Mouse (Mus musculus): ENCODE data around the gene Tmod3. TPM values are rescaled to one million over a fixed set of nuclear protein-coding genes. Genes with fewer than 3 reads are reported as not detected.
"Not testable (repeated sequence)": the region's sequence is repeated elsewhere in the genome, so short reads cannot be mapped to it uniquely, and the experiment has no call there.

Gene Tmod3
- polyA plus RNA-seq, 2 experiments: 48.8 to 120 TPM

DNA sequence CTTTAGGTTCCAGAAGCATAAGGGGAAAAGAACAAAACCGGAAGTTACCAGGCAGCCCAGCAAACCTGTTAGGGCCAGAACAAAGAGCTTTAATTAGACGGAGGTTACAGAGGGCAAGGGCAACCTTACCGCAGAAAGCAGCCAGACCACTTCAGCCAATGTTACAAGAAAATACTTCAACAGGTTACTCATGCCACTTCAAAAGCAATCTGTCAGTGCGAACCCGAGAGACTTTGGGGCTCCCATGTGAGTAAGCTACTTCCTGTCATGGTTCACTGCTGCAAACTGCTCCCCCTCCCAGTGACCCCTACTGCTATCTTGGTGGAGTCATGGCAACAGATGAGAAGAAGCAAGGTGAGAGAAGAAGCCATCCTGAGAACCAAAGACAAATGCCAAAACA is 18.0 kb downstream of the Tmod3 start:
- no peak for DNase-seq (ENCODE audit: low spot score)
- Histone ChIP-seq H3K4me1 (ENCODE audit: control insufficient read depth, insufficient read depth, low read length) (peaks cover 5% of the 10 kb centered on the region; the same call in 1 of the 2 replicates), H3K27me3 (ENCODE audit: control insufficient read depth, insufficient read depth, low read length) (no peaks in the 10 kb centered on the region), H3K4me3 (replicated peaks; ENCODE audit: low read length) (no peak overlapping the region), H3K9ac (ENCODE audit: low read depth, low read length, severe bottlenecking) (no peak overlapping the region), H3K36me3 (ENCODE audit: control insufficient read depth, insufficient read depth, low read length) (no peaks in the 10 kb centered on the region), H3K9me3 (ENCODE audit: control insufficient read depth, low read length) (no peaks in the 10 kb centered on the region), H3K4me2 (replicated peaks; ENCODE audit: low read depth, low read length, severe bottlenecking) (no peak overlapping the region), H3K27ac (replicated peaks; ENCODE audit: low read depth, low read length) (no peak overlapping the region)
- 2% methylated on average over 5 of the region's 5 CpGs for WGBS
- no peak for ATAC-seq (ENCODE audit: low FRiP score, low read depth)
- no peak for TF ChIP-seq POLR2A (IDR thresholded peaks at IDR 0.05; ENCODE audit: borderline replicate concordance, extremely low read depth, insufficient read depth, insufficient read length)

GRCm38 (mm10) chr9:75536422-75536821 is 23.0 kb downstream of the Tmod3 start:
- DNase-seq (ENCODE audit: low spot score): no peak
- TF ChIP-seq POLR2A (IDR thresholded peaks at IDR 0.05; ENCODE audit: borderline replicate concordance, extremely low read depth, insufficient read depth, insufficient read length): no peak
- Histone ChIP-seq H3K9me3 (ENCODE audit: control insufficient read depth, low read length) (no peaks in the 10 kb centered on the region), H3K4me2 (replicated peaks; ENCODE audit: low read depth, low read length, severe bottlenecking) (no peak overlapping the region), H3K36me3 (ENCODE audit: control insufficient read depth, insufficient read depth, low read length) (peaks cover 7% of the 10 kb centered on the region; the same call in 1 of the 2 replicates), H3K27me3 (ENCODE audit: control insufficient read depth, insufficient read depth, low read length) (no peaks in the 10 kb centered on the region), H3K4me3 (replicated peaks; ENCODE audit: low read length) (no peak overlapping the region), H3K4me1 (ENCODE audit: control insufficient read depth, insufficient read depth, low read length) (peaks cover 3% of the 10 kb centered on the region; the same call in 1 of the 2 replicates), H3K9ac (ENCODE audit: low read depth, low read length, severe bottlenecking) (no peak overlapping the region), H3K27ac (replicated peaks; ENCODE audit: low read depth, low read length) (no peak overlapping the region)
- 81% methylated on average over 1 of the region's 1 CpGs for WGBS
- ATAC-seq (ENCODE audit: low FRiP score, low read depth): no peak

DNA sequence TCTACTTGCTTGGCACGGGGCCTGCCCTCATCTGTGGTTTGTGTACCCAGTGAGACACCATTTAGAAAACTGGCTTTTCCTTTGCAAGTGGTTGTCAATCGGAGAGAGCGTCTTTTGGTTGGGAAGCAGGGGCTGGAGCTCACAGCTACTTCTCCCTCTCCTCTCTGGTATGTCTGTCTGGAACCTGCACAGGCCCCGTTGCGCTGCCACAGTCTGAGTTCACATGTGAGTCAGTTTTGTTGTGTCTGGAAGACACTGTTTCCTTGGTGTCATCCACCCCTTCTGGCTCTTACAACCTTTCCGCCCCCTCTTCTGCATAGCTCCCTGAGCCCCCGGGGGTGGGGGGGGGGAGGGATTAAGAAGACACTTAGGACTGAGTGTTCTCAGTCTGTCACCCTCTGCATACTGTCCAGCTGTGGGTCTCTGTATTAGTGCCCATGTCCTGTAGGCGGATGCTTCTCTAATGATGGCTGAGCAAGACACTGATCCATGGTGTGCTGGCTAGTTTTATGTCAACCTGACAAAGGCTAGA is 25.0 kb downstream of the Tmod3 start:
- 95% methylated on average over 8 of the region's 8 CpGs for WGBS
- H3K4me3 ChIP-seq (replicated peaks; ENCODE audit: low read length): no peak overlapping the region
- TF ChIP-seq POLR2A (IDR thresholded peaks at IDR 0.05; ENCODE audit: borderline replicate concordance, extremely low read depth, insufficient read depth, insufficient read length): no peak
- no peak for ATAC-seq (ENCODE audit: low FRiP score, low read depth)
- H3K27me3 ChIP-seq (ENCODE audit: control insufficient read depth, insufficient read depth, low read length): no peaks in the 10 kb centered on the region
- no peak for DNase-seq (ENCODE audit: low spot score)
- no peak overlapping the region for H3K9ac ChIP-seq (ENCODE audit: low read depth, low read length, severe bottlenecking)
- H3K36me3 ChIP-seq (ENCODE audit: control insufficient read depth, insufficient read depth, low read length): peaks cover 14% of the 10 kb centered on the region
- no peaks in the 10 kb centered on the region for H3K4me1 ChIP-seq (ENCODE audit: control insufficient read depth, insufficient read depth, low read length)
- H3K27ac ChIP-seq (replicated peaks; ENCODE audit: low read depth, low read length): no peak overlapping the region
- no peaks in the 10 kb centered on the region for H3K9me3 ChIP-seq (ENCODE audit: control insufficient read depth, low read length)
- no peak overlapping the region for H3K4me2 ChIP-seq (replicated peaks; ENCODE audit: low read depth, low read length, severe bottlenecking)

- not testable (repeated sequence) for H3K9ac ChIP-seq (ENCODE audit: low read depth, low read length, severe bottlenecking); DNase-seq (ENCODE audit: low spot score); H3K9me3 ChIP-seq (ENCODE audit: control insufficient read depth, low read length); H3K4me3 ChIP-seq (replicated peaks; ENCODE audit: low read length); H3K4me2 ChIP-seq (replicated peaks; ENCODE audit: low read depth, low read length, severe bottlenecking); H3K27ac ChIP-seq (replicated peaks; ENCODE audit: low read depth, low read length); H3K4me1 ChIP-seq (ENCODE audit: control insufficient read depth, insufficient read depth, low read length); ATAC-seq (ENCODE audit: low FRiP score, low read depth); H3K27me3 ChIP-seq (ENCODE audit: control insufficient read depth, insufficient read depth, low read length)
- 73% methylated on average over 8 of the region's 9 CpGs for WGBS
- H3K36me3 ChIP-seq (ENCODE audit: control insufficient read depth, insufficient read depth, low read length): peaks cover 27% of the 10 kb centered on the region
These were observed 26.5 kb downstream of the Tmod3 start for GRCm38 (mm10) chr9:75532989-75533388.

DNA sequence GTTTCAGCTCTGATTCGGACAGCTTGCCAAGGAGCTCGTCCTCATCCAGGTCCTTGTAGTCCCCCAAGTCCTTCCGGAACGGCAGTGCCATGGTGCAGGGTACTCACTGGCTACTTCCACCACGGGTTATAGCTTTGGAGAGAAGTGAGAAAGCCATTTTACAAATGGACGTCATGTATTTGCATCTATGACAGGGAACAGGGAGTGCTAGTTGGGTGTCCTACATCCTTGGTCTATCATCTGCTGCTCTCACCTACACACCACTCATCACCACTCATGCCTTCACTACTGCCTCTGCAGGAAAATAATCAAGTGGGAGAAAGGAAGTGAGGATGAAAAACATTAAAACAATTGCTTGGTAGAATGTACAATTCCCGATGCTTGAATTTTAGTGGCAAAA is 27.0 kb downstream of the Tmod3 start:
- H3K4me1 ChIP-seq (ENCODE audit: control insufficient read depth, insufficient read depth, low read length): no peaks in the 10 kb centered on the region
- no peak overlapping the region for H3K4me2 ChIP-seq (replicated peaks; ENCODE audit: low read depth, low read length, severe bottlenecking)
- H3K27ac ChIP-seq (replicated peaks; ENCODE audit: low read depth, low read length): no peak overlapping the region
- H3K36me3 ChIP-seq (ENCODE audit: control insufficient read depth, insufficient read depth, low read length): peaks cover 31% of the 10 kb centered on the region
- no peaks in the 10 kb centered on the region for H3K9me3 ChIP-seq (ENCODE audit: control insufficient read depth, low read length)
- no peak for ATAC-seq (ENCODE audit: low FRiP score, low read depth)
- 94% methylated on average over 7 of the region's 7 CpGs for WGBS
- H3K9ac ChIP-seq (ENCODE audit: low read depth, low read length, severe bottlenecking): no peak overlapping the region
- no peak for TF ChIP-seq POLR2A (IDR thresholded peaks at IDR 0.05; ENCODE audit: borderline replicate concordance, extremely low read depth, insufficient read depth, insufficient read length)
- no peak for DNase-seq (ENCODE audit: low spot score)
- H3K27me3 ChIP-seq (ENCODE audit: control insufficient read depth, insufficient read depth, low read length): no peaks in the 10 kb centered on the region
- no peak overlapping the region for H3K4me3 ChIP-seq (replicated peaks; ENCODE audit: low read length)

DNA sequence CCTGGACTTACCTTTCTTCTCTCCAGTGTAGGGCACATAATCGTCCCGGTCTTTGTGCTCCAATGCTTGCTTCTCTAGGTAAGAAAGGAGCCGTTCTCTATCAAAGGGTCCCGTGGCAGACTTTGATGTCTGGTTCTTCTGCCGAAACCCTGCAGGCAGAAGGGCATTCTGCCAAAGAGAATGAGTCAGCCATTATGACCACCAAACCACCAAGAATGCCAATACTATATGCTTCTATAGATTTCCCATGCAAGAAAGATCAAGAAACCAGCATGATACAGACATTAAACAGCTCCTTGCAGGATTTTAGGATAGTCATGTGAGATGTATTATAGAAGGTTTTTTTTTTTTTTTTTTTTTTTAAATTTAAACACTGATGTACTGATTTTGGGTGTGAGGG is 30.1 kb downstream of the Tmod3 start:
- no peaks in the 10 kb centered on the region for H3K4me1 ChIP-seq (ENCODE audit: control insufficient read depth, insufficient read depth, low read length)
- no peak overlapping the region for H3K27ac ChIP-seq (replicated peaks; ENCODE audit: low read depth, low read length)
- no peaks in the 10 kb centered on the region for H3K9me3 ChIP-seq (ENCODE audit: control insufficient read depth, low read length)
- WGBS: 76% methylated on average over 5 of the region's 5 CpGs
- H3K9ac ChIP-seq (ENCODE audit: low read depth, low read length, severe bottlenecking): no peak overlapping the region
- no peak overlapping the region for H3K4me2 ChIP-seq (replicated peaks; ENCODE audit: low read depth, low read length, severe bottlenecking)
- ATAC-seq (ENCODE audit: low FRiP score, low read depth): no peak
- no peak overlapping the region for H3K4me3 ChIP-seq (replicated peaks; ENCODE audit: low read length)
- peaks cover 31% of the 10 kb centered on the region for H3K36me3 ChIP-seq (ENCODE audit: control insufficient read depth, insufficient read depth, low read length)
- no peaks in the 10 kb centered on the region for H3K27me3 ChIP-seq (ENCODE audit: control insufficient read depth, insufficient read depth, low read length)
- no peak for TF ChIP-seq POLR2A (IDR thresholded peaks at IDR 0.05; ENCODE audit: borderline replicate concordance, extremely low read depth, insufficient read depth, insufficient read length)
- DNase-seq (ENCODE audit: low spot score): no peak

Measured in limb, embryonic 14.5 days (tissue).